Mouse (Mus musculus) kidney, adult 2 months (tissue): Measurements from ENCODE around the gene Otp. TPM values are rescaled to one million over a fixed set of nuclear protein-coding genes. Genes with fewer than 3 reads are reported as not detected.

Experiments
- DNase-seq: peaks from one replicate; pipeline ENCODE4 v3.0.0; 2021
- H3K27ac ChIP-seq: fragments of 200-500 bp; 2 replicates; pipeline ENCODE4 v1.5.1; 2012; ENCODE audit warnings: low read depth, low read length, control low read depth, inconsistent platforms; ENCODE audit not compliant: insufficient read depth
- H3K27me3 ChIP-seq: fragments of 200-500 bp; replicated peaks from 2 replicates; pipeline ENCODE4 v1.6.1; 2012; ENCODE audit warnings: mild to moderate bottlenecking, moderate library complexity, low read length, inconsistent platforms; ENCODE audit not compliant: control insufficient read depth, insufficient read depth
- H3K36me3 ChIP-seq: fragments of 200-500 bp; 2 replicates; pipeline ENCODE4 v1.6.1; 2012; ENCODE audit warnings: mild to moderate bottlenecking, moderate library complexity, low read length, inconsistent platforms; ENCODE audit not compliant: control insufficient read depth, insufficient read depth
- H3K4me1 ChIP-seq: fragments of 200-500 bp; 2 replicates; pipeline ENCODE4 v1.6.1; 2011; ENCODE audit warnings: low read length; ENCODE audit not compliant: control insufficient read depth, insufficient read depth
- H3K4me3 ChIP-seq: fragments of 200-500 bp; 2 replicates; pipeline ENCODE4 v1.5.1; 2011; ENCODE audit warnings: mild to moderate bottlenecking, low read depth, low read length, control low read depth; ENCODE audit not compliant: insufficient read depth
- CTCF ChIP-seq: fragments of 200-500 bp; conservative IDR thresholded peaks from 2 replicates; pipeline ENCODE4 v1.5.1; 2011; ENCODE audit warnings: low read depth, mild to moderate bottlenecking, control low read depth, low read length, moderate library complexity, mixed read lengths; ENCODE audit not compliant: insufficient read depth, insufficient read length
- POLR2A ChIP-seq: fragments of 200-500 bp; IDR thresholded peaks from one replicate; pipeline ENCODE4 v1.6.1; 2011; ENCODE audit warnings: low read depth, low read length, control low read depth
- WGBS: fragments of 180-500 bp; shearing (Covaris S2); methylation state at CpG from one replicate; pipeline ENCODE4 v1.1.7; 2018; 5-methylcytosine and 5-hydroxymethylcytosine counted together
- polyA plus RNA-seq: library from polyadenylated mRNA; depleted of rRNA; stranded (reverse); fragments of >200 nt; gene quantifications from 2 replicates; pipeline ENCODE4 v1.2.3, GENCODE M21; 2012

The Otp gene
- polyA plus RNA-seq, 1 experiment: not detected

- no peak overlapping the region for H3K4me3 ChIP-seq
- DNase-seq: no peak
- H3K27me3 ChIP-seq: peaks cover 15% of the 10 kb centered on the region
- 5% methylated on average over 10 of the region's 10 CpGs for WGBS
- H3K4me1 ChIP-seq: 0 out of 2 replicates have a peak, but pooled peaks cover 3% of the 10 kb centered on the region
- TF ChIP-seq POLR2A: no peak
- TF ChIP-seq CTCF: no peak
- no peak overlapping the region for H3K27ac ChIP-seq
- H3K36me3 ChIP-seq: no peaks in the 10 kb centered on the region
These were observed 6.8 kb downstream of the Otp start for GRCm38 (mm10) chr13:94882221-94882620.

- Histone ChIP-seq H3K27ac (no peak overlapping the region), H3K4me1 (0 out of 2 replicates have a peak, but pooled peaks cover 3% of the 10 kb centered on the region), H3K36me3 (no peaks in the 10 kb centered on the region), H3K27me3 (peaks cover 15% of the 10 kb centered on the region), H3K4me3 (peak overlapping the region; percentile 26; the same call in 1 of the 2 replicates)
- TF ChIP-seq POLR2A (no peak), CTCF (no peak)
- no peak for DNase-seq
- 2% methylated on average over 33 of the region's 37 CpGs for WGBS
These were observed 7.3 kb downstream of the Otp start for GRCm38 (mm10) chr13:94882711-94883145.

- no peak overlapping the region for H3K27ac ChIP-seq
- DNase-seq: no peak
- TF ChIP-seq POLR2A (no peak), CTCF (no peak)
- WGBS: 3% methylated on average over 89 of the region's 95 CpGs
- H3K4me1 ChIP-seq: 0 out of 2 replicates have a peak, but pooled peaks cover 3% of the 10 kb centered on the region
- peaks cover 15% of the 10 kb centered on the region for H3K27me3 ChIP-seq
- peak overlapping the region; percentile 26; the same call in 1 of the 2 replicates for H3K4me3 ChIP-seq
- H3K36me3 ChIP-seq: no peaks in the 10 kb centered on the region
These were observed 8.0 kb downstream of the Otp start for GRCm38 (mm10) chr13:94883163-94883965.

- Histone ChIP-seq H3K27ac (no peak overlapping the region), H3K36me3 (no peaks in the 10 kb centered on the region), H3K27me3 (peaks cover 15% of the 10 kb centered on the region), H3K4me1 (0 out of 2 replicates have a peak, but pooled peaks cover 3% of the 10 kb centered on the region), H3K4me3 (no peak overlapping the region)
- WGBS: 8% methylated on average over 36 of the region's 36 CpGs
- no peak for DNase-seq
- TF ChIP-seq CTCF: no peak
- TF ChIP-seq POLR2A: no peak
These were observed 8.9 kb downstream of the Otp start for GRCm38 (mm10) chr13:94883966-94884960.

GRCm38 (mm10) chr13:94885291-94886235 lies 10.2 kb downstream of the Otp start:
- Histone ChIP-seq H3K4me1 (0 out of 2 replicates have a peak, but pooled peaks cover 3% of the 10 kb centered on the region), H3K4me3 (no peak overlapping the region), H3K27me3 (peaks cover 15% of the 10 kb centered on the region), H3K36me3 (no peaks in the 10 kb centered on the region), H3K27ac (no peak overlapping the region)
- TF ChIP-seq CTCF (no peak), POLR2A (no peak)
- no peak for DNase-seq
- WGBS: 3% methylated on average over 79 of the region's 81 CpGs

GRCm38 (mm10) chr13:94907841-94908240 lies 32.4 kb downstream of the Otp start:
- Histone ChIP-seq H3K4me3 (no peak overlapping the region), H3K36me3 (no peaks in the 10 kb centered on the region), H3K4me1 (no peaks in the 10 kb centered on the region), H3K27me3 (peaks cover 1% of the 10 kb centered on the region; the same call in 1 of the 2 replicates), H3K27ac (no peak overlapping the region)
- WGBS: 88% methylated on average over 10 of the region's 10 CpGs
- TF ChIP-seq CTCF: no peak
- TF ChIP-seq POLR2A: no peak
- no peak for DNase-seq
